In genomic region chr3:142256371-142256770, GRCm38 (mm10) we compare ENCODE assay signal across 14 mouse cellular contexts.
"Had no signal": no experiment of that assay in that cellular context is flagged by ENCODE, and none has a peak within 500 bp of the region (broad histone marks: within the 10 kb centered on the region; RNA-seq: fewer than 3 reads in every experiment).

No protein-coding gene starts in this region.

- H3K9ac ChIP-seq: kidney, embryonic 15.5 days; liver, embryonic 13.5 days had no signal

- H3K27me3 ChIP-seq: kidney, embryonic 15.5 days; liver, embryonic 13.5 days had no signal

- H3K27ac ChIP-seq: kidney, embryonic 15.5 days; liver, embryonic 13.5 days had no signal

- H3K9me3 ChIP-seq: kidney, embryonic 15.5 days; liver, embryonic 13.5 days had no signal

- H3K4me2 ChIP-seq: kidney, embryonic 15.5 days; liver, embryonic 13.5 days; midbrain, embryonic 11.5 days had no signal

- H3K4me1 ChIP-seq: liver, embryonic 13.5 days had no signal

- DNase-seq: kidney, adult 18-20 months; kidney, postnatal 14 days; kidney, postnatal 4 days; left cerebral cortex, postnatal 4 days; liver, embryonic 13.5 days; lung, adult 2 months; lung, postnatal 14 days; lung, postnatal 4 days; midbrain, embryonic 14.5 days; right cerebral cortex, postnatal 25 days; thymus, adult 18-20 months; thymus, postnatal 36 days had no signal

- H3K4me3 ChIP-seq: kidney, embryonic 15.5 days; liver, embryonic 13.5 days had no signal

- H3K36me3 ChIP-seq: kidney, embryonic 15.5 days; liver, embryonic 13.5 days had no signal
